Mouse (Mus musculus): ENCODE measurements around the gene Hlf. TPM values are rescaled to one million over a fixed set of nuclear protein-coding genes. Genes with fewer than 3 reads are reported as not detected.

The Hlf gene
- polyA plus RNA-seq, 1 experiment from 2014 or later: 1.6 TPM

DNA sequence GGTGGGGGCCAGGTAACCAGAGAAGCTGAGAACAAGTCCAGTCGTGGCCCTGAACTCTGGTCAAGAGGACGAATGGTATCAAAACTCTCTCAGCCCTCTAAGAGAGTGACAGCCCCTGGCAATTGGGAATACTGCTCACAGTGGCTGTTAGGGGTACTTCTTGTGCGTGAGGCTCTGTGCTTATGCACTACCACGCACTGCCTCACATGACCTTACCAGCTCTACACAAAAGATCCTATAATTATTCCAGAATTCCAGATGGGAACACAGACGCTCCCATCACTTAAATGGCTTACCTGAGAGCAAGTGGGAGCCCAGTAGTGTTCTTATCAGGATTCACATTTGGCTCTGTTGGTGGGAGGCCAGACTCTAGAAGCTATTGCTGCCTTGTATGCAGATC is 9.6 kb downstream of the Hlf start:
- Histone ChIP-seq H3K4me1 (ENCODE audit: control insufficient read depth, insufficient read depth, low read length) (peaks cover 4% of the 10 kb centered on the region; the same call in 1 of the 2 replicates), H3K36me3 (replicated peaks; ENCODE audit: control insufficient read depth, insufficient read depth, low read depth, low read length) (no peaks in the 10 kb centered on the region), H3K4me3 (ENCODE audit: low read depth, low read length) (no peak overlapping the region), H3K27ac (replicated peaks; ENCODE audit: low read depth, low read length) (no peak overlapping the region), H3K9me3 (replicated peaks; ENCODE audit: control insufficient read depth, low read length) (no peaks in the 10 kb centered on the region), H3K4me2 (ENCODE audit: low read depth, low read length) (no peak overlapping the region), H3K9ac (replicated peaks; ENCODE audit: low read length) (no peak overlapping the region), H3K27me3 (ENCODE audit: control insufficient read depth, insufficient read depth, low read length) (no peaks in the 10 kb centered on the region)
- DNase-seq (ENCODE audit: low spot score): no peak
- no peak; the same call in 1 of the 2 replicates for ATAC-seq (replicated peaks; ENCODE audit: insufficient number of reproducible peaks, low FRiP score, low TSS enrichment, low read depth)
- 46% methylated on average over 5 of the region's 5 CpGs for WGBS

- Histone ChIP-seq H3K27me3 (ENCODE audit: control insufficient read depth, insufficient read depth, low read length) (no peaks in the 10 kb centered on the region), H3K4me2 (ENCODE audit: low read depth, low read length) (no peak overlapping the region), H3K4me1 (ENCODE audit: control insufficient read depth, insufficient read depth, low read length) (peaks cover 4% of the 10 kb centered on the region; the same call in 1 of the 2 replicates), H3K36me3 (replicated peaks; ENCODE audit: control insufficient read depth, insufficient read depth, low read depth, low read length) (no peaks in the 10 kb centered on the region), H3K9ac (replicated peaks; ENCODE audit: low read length) (no peak overlapping the region), H3K27ac (replicated peaks; ENCODE audit: low read depth, low read length) (no peak overlapping the region), H3K4me3 (ENCODE audit: low read depth, low read length) (no peak overlapping the region), H3K9me3 (replicated peaks; ENCODE audit: control insufficient read depth, low read length) (no peaks in the 10 kb centered on the region)
- DNase-seq (ENCODE audit: low spot score) (no peak), ATAC-seq (replicated peaks; ENCODE audit: insufficient number of reproducible peaks, low FRiP score, low TSS enrichment, low read depth) (no peak)
- 81% methylated on average over 10 of the region's 10 CpGs for whole genome bisulfite sequencing
Measured at GRCm38 (mm10) chr11:90380131-90380685, 10.5 kb downstream of the Hlf start.

GRCm38 (mm10) chr11:90378008-90378407 is 12.7 kb downstream of the Hlf start:
- WGBS: 99% methylated on average over 5 of the region's 5 CpGs
- H3K4me2 ChIP-seq (ENCODE audit: low read depth, low read length): no peak overlapping the region
- H3K4me1 ChIP-seq (ENCODE audit: control insufficient read depth, insufficient read depth, low read length): peaks cover 4% of the 10 kb centered on the region; the same call in 1 of the 2 replicates

DNA sequence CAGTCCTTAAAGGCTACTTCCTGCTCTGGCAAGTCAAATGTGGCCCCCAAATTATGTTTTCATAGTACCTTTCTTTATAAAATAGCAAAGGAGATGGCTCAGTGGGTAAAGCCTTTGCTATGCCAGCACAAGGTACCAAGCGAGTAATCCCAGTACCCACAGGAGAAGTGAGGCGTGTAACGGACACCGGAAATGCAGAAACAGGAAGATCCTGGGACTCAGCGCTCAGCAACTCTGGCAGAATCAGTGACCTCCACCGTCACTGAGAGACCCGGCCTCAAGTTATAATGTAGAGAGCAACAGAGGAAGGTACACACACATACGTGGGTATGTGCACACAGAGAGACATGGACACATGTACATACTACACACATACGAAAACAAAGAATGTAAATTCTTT is 14.3 kb downstream of the Hlf start:
- no peaks in the 10 kb centered on the region for H3K9me3 ChIP-seq (replicated peaks; ENCODE audit: control insufficient read depth, low read length)
- DNase-seq (ENCODE audit: low spot score) (no peak), ATAC-seq (replicated peaks; ENCODE audit: insufficient number of reproducible peaks, low FRiP score, low TSS enrichment, low read depth) (no peak)
- H3K4me2 ChIP-seq (ENCODE audit: low read depth, low read length): no peak overlapping the region
- H3K4me1 ChIP-seq (ENCODE audit: control insufficient read depth, insufficient read depth, low read length): no peaks in the 10 kb centered on the region
- 90% methylated on average over 9 of the region's 9 CpGs for WGBS
- no peak overlapping the region for H3K4me3 ChIP-seq (ENCODE audit: low read depth, low read length)
- H3K36me3 ChIP-seq (replicated peaks; ENCODE audit: control insufficient read depth, insufficient read depth, low read depth, low read length): no peaks in the 10 kb centered on the region
- no peak overlapping the region for H3K27ac ChIP-seq (replicated peaks; ENCODE audit: low read depth, low read length)
- no peak overlapping the region for H3K9ac ChIP-seq (replicated peaks; ENCODE audit: low read length)
- no peaks in the 10 kb centered on the region for H3K27me3 ChIP-seq (ENCODE audit: control insufficient read depth, insufficient read depth, low read length)

More at GRCm38 (mm10) chr11:90378008-90378407, 12.7 kb downstream of the Hlf start:
- DNase-seq (ENCODE audit: low spot score) (no peak), ATAC-seq (replicated peaks; ENCODE audit: insufficient number of reproducible peaks, low FRiP score, low TSS enrichment, low read depth) (no peak)
- no peak overlapping the region for H3K4me3 ChIP-seq (ENCODE audit: low read depth, low read length)
- H3K27me3 ChIP-seq (ENCODE audit: control insufficient read depth, insufficient read depth, low read length): no peaks in the 10 kb centered on the region
- H3K9ac ChIP-seq (replicated peaks; ENCODE audit: low read length): no peak overlapping the region
- H3K9me3 ChIP-seq (replicated peaks; ENCODE audit: control insufficient read depth, low read length): no peaks in the 10 kb centered on the region
- no peaks in the 10 kb centered on the region for H3K36me3 ChIP-seq (replicated peaks; ENCODE audit: control insufficient read depth, insufficient read depth, low read depth, low read length)
- H3K27ac ChIP-seq (replicated peaks; ENCODE audit: low read depth, low read length): no peak overlapping the region

GRCm38 (mm10) chr11:90371470-90372100 is 19.1 kb downstream of the Hlf start:
- H3K4me1 ChIP-seq (ENCODE audit: control insufficient read depth, insufficient read depth, low read length): no peaks in the 10 kb centered on the region
- no peak overlapping the region for H3K9ac ChIP-seq (replicated peaks; ENCODE audit: low read length)
- no peaks in the 10 kb centered on the region for H3K27me3 ChIP-seq (ENCODE audit: control insufficient read depth, insufficient read depth, low read length)
- no peak for ATAC-seq (replicated peaks; ENCODE audit: insufficient number of reproducible peaks, low FRiP score, low TSS enrichment, low read depth)
- H3K4me2 ChIP-seq (ENCODE audit: low read depth, low read length): no peak overlapping the region
- 37% methylated on average over 8 of the region's 8 CpGs for WGBS
- H3K9me3 ChIP-seq (replicated peaks; ENCODE audit: control insufficient read depth, low read length): no peaks in the 10 kb centered on the region
- DNase-seq (ENCODE audit: low spot score): no peak
- H3K4me3 ChIP-seq (ENCODE audit: low read depth, low read length): no peak overlapping the region
- H3K36me3 ChIP-seq (replicated peaks; ENCODE audit: control insufficient read depth, insufficient read depth, low read depth, low read length): no peaks in the 10 kb centered on the region
- no peak overlapping the region for H3K27ac ChIP-seq (replicated peaks; ENCODE audit: low read depth, low read length)

DNA sequence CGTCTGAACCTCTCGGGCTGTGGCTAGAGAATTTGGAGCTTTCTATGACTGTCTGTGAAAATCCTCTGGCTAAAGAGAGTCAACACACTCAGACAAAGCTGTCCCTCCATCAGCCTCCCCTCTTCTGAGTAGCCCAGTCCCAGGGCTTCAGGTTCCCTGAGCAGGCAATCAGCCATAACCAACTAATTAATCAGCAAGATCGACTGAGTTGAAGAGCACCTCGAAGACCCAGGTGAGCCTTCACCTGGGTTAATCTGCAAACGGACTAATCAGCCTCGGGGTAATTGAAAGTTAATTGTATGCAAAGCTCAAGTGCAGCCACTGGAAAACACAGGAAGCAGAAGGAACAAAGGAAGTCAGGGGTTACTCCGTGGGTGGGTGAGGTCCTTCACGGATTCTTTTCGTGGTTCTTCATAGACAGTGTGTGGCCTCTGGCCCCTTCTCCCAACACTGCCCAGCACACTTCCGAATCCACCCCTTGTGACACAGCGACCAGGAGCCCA is 19.9 kb downstream of the Hlf start:
- H3K4me2 ChIP-seq (ENCODE audit: low read depth, low read length): no peak overlapping the region
- H3K4me3 ChIP-seq (ENCODE audit: low read depth, low read length): no peak overlapping the region
- no peak overlapping the region for H3K27ac ChIP-seq (replicated peaks; ENCODE audit: low read depth, low read length)
- no peaks in the 10 kb centered on the region for H3K9me3 ChIP-seq (replicated peaks; ENCODE audit: control insufficient read depth, low read length)
- peak overlapping the region; percentile 1; the same call in 1 of the 2 replicates for H3K9ac ChIP-seq (replicated peaks; ENCODE audit: low read length)
- ATAC-seq (replicated peaks; ENCODE audit: insufficient number of reproducible peaks, low FRiP score, low TSS enrichment, low read depth) (0 out of 2 replicates have a peak, but pooled peaks have one; percentile 24), DNase-seq (ENCODE audit: low spot score) (no peak)
- H3K27me3 ChIP-seq (ENCODE audit: control insufficient read depth, insufficient read depth, low read length): no peaks in the 10 kb centered on the region
- H3K36me3 ChIP-seq (replicated peaks; ENCODE audit: control insufficient read depth, insufficient read depth, low read depth, low read length): no peaks in the 10 kb centered on the region
- WGBS: 4% methylated on average over 11 of the region's 11 CpGs
- no peaks in the 10 kb centered on the region for H3K4me1 ChIP-seq (ENCODE audit: control insufficient read depth, insufficient read depth, low read length)

DNA sequence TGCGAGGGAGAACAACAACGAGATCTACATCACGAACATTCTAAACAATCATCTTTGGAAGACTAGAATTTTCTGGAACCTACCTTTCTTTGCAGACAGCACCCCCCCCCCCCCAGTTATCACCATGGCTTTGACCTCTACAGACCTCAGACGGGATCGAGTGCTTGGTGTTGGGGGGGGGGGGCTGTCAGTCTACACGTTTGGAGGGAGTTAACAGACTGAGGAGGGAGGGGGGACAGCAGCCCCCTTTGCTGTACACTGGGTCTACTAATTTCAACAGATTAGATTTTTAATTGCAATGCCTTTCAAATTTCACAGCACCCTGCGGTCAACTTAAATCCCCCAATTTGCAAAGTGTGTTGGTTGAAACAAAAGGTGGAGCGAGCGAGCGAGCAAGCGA is 20.3 kb downstream of the Hlf start:
- Histone ChIP-seq H3K27me3 (ENCODE audit: control insufficient read depth, insufficient read depth, low read length) (no peaks in the 10 kb centered on the region), H3K4me1 (ENCODE audit: control insufficient read depth, insufficient read depth, low read length) (no peaks in the 10 kb centered on the region), H3K36me3 (replicated peaks; ENCODE audit: control insufficient read depth, insufficient read depth, low read depth, low read length) (no peaks in the 10 kb centered on the region), H3K9ac (replicated peaks; ENCODE audit: low read length) (no peak overlapping the region; the same call in 1 of the 2 replicates), H3K4me2 (ENCODE audit: low read depth, low read length) (no peak overlapping the region), H3K4me3 (ENCODE audit: low read depth, low read length) (no peak overlapping the region), H3K27ac (replicated peaks; ENCODE audit: low read depth, low read length) (peak overlapping the region; percentile 22; the same call in 1 of the 2 replicates), H3K9me3 (replicated peaks; ENCODE audit: control insufficient read depth, low read length) (no peaks in the 10 kb centered on the region)
- ATAC-seq (replicated peaks; ENCODE audit: insufficient number of reproducible peaks, low FRiP score, low TSS enrichment, low read depth) (no peak), DNase-seq (ENCODE audit: low spot score) (no peak)
- whole genome bisulfite sequencing: 26% methylated on average over 11 of the region's 11 CpGs

DNA sequence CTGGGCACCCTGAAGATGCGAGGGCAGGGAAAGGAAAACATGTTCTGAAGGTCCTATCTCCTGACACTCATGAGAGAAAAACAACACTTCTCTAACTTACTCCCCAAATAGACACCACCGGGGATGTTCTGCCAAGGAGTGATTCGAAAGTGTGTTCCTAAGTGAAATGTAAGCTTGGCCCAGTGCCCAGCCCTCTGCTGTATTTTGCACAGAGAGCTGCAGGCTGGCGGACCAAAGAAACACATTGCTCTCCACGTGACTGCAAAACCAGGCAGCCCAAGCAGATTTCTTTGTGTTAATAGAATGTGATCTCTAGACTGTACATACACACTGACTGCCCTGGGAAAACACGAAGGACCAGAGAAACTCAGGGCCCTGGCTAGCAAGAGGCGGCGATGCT is 21.1 kb downstream of the Hlf start:
- Histone ChIP-seq H3K4me1 (ENCODE audit: control insufficient read depth, insufficient read depth, low read length) (no peaks in the 10 kb centered on the region), H3K36me3 (replicated peaks; ENCODE audit: control insufficient read depth, insufficient read depth, low read depth, low read length) (no peaks in the 10 kb centered on the region), H3K9me3 (replicated peaks; ENCODE audit: control insufficient read depth, low read length) (no peaks in the 10 kb centered on the region), H3K4me2 (ENCODE audit: low read depth, low read length) (no peak overlapping the region), H3K4me3 (ENCODE audit: low read depth, low read length) (no peak overlapping the region), H3K27me3 (ENCODE audit: control insufficient read depth, insufficient read depth, low read length) (no peaks in the 10 kb centered on the region), H3K9ac (replicated peaks; ENCODE audit: low read length) (no peak overlapping the region), H3K27ac (replicated peaks; ENCODE audit: low read depth, low read length) (peak overlapping the region; percentile 22)
- peak; percentile 75 for ATAC-seq (replicated peaks; ENCODE audit: insufficient number of reproducible peaks, low FRiP score, low TSS enrichment, low read depth)
- DNase-seq (ENCODE audit: low spot score): peak; percentile 71
- 23% methylated on average over 8 of the region's 8 CpGs for WGBS
